In the genomic region with DNA sequence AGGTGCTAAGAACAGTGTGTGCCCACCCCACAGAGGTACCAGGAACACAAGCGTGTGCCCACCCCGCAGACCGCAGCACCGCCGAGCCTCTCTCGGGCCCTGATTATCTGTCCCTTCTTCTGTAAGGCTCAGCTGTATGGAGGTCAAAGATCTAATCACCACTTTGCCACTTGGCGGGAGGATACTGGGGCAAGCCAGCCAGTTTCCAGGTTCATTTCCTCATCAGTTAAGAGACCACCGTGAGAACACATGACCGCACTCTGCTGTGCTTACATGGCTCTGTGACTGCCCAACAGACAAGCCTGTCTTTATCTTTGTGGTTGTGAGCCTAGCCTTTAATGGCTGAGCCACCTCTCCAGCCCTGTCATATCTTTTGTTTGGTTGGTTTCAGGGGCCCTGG, we compare ENCODE assay signal across 11 mouse cellular contexts.
"Had no signal": no experiment of that assay in that cellular context is flagged by ENCODE, and none has a peak within 500 bp of the region (broad histone marks: within the 10 kb centered on the region; RNA-seq: fewer than 3 reads in every experiment).

No protein-coding gene starts in this region.

- H3K4me1 ChIP-seq: limb, embryonic 13.5 days had no signal

- H3K27me3 ChIP-seq: kidney, embryonic 15.5 days; limb, embryonic 13.5 days; neural tube, embryonic 13.5 days had no signal

- H3K4me2 ChIP-seq: kidney, embryonic 15.5 days; limb, embryonic 13.5 days; lung, embryonic 14.5 days; neural tube, embryonic 13.5 days had no signal

- H3K9me3 ChIP-seq: kidney, embryonic 15.5 days; limb, embryonic 13.5 days; neural tube, embryonic 13.5 days had no signal

- DNase-seq: kidney, postnatal 14 days; left cerebral cortex, postnatal 4 days; lung, embryonic 14.5 days; lung, postnatal 10 days; lung, postnatal 4 days; midbrain, embryonic 14.5 days; right cerebral cortex, postnatal 14 days; thymus, postnatal 4 days had no signal

- H3K4me3 ChIP-seq: kidney, embryonic 15.5 days; limb, embryonic 13.5 days; neural tube, embryonic 13.5 days had no signal

- H3K27ac ChIP-seq: kidney, embryonic 15.5 days; limb, embryonic 13.5 days; neural tube, embryonic 13.5 days had no signal

- H3K9ac ChIP-seq: kidney, embryonic 15.5 days; limb, embryonic 13.5 days; lung, embryonic 14.5 days; neural tube, embryonic 13.5 days had no signal
